Mouse (Mus musculus) heart, embryonic 10.5 days (tissue): Measurements from ENCODE around the gene Pld1. TPM values are rescaled to one million over a fixed set of nuclear protein-coding genes. Genes with fewer than 3 reads are reported as not detected.

Source experiments
- DNase-seq: peaks from one replicate; pipeline ENCODE4 v3.0.0-alpha.2; 2017; ENCODE audit warnings: low spot score
- H3K27ac ChIP-seq: fragments of 300-500 bp; sonication (generic); 2 replicates; pipeline ENCODE4 v1.5.1; 2016; ENCODE audit warnings: mild to moderate bottlenecking
- H3K27me3 ChIP-seq: fragments of 300-500 bp; sonication (generic); 2 replicates; pipeline ENCODE4 v1.6.1; 2016; ENCODE audit warnings: mild to moderate bottlenecking; ENCODE audit not compliant: poor library complexity, insufficient read depth, severe bottlenecking
- H3K36me3 ChIP-seq: fragments of 300-500 bp; sonication (generic); 2 replicates; pipeline ENCODE4 v1.6.1; 2016; ENCODE audit warnings: mild to moderate bottlenecking, moderate library complexity
- H3K4me1 ChIP-seq: fragments of 300-500 bp; sonication (generic); 2 replicates; pipeline ENCODE4 v1.6.1; 2016; ENCODE audit warnings: mild to moderate bottlenecking
- H3K4me3 ChIP-seq: fragments of 300-500 bp; sonication (generic); 2 replicates; pipeline ENCODE4 v1.5.1; 2016; ENCODE audit warnings: mild to moderate bottlenecking, moderate library complexity
- H3K9me3 ChIP-seq: fragments of 300-500 bp; sonication (generic); 2 replicates; pipeline ENCODE4 v1.6.1; 2016; ENCODE audit warnings: mild to moderate bottlenecking, moderate library complexity
- WGBS: fragments of 180-500 bp; shearing (Covaris S2); methylation state at CpG from one replicate; pipeline ENCODE4 v1.1.7; 2016; 5-methylcytosine and 5-hydroxymethylcytosine counted together
- polyA plus RNA-seq: library from polyadenylated mRNA; unstranded; fragments of >200 nt; fragmentation: Nextera tagmentation; extraction: Ambion mirVana; gene quantifications from 2 replicates; pipeline ENCODE4 v1.2.1, GENCODE M21; 2016

Pld1 gene
- polyA plus RNA-seq, 1 experiment from 2014 or later: 5.7 TPM

DNA sequence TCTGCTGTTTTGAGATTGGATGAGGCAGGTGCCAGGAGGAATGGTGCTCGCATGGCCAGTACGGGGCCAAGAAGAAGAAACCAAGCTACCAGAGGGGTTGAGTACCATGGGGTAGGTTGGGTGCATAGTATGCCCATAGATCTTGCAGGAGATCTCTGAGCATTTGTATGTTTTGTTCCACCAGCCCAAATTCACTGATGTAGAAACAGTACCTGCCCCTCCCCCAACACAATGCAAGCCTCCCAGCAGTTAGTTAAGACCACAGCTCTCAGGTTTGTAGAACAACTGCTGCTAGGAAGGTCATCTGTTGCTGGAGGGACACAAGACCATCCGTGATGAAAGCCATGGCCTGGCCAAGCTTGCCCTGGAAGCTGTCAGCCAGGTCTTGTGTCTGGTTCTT, 220.4 kb downstream of the Pld1 start:
- 89% methylated on average over 3 of the region's 3 CpGs for WGBS
- no peaks in the 10 kb centered on the region for H3K36me3 ChIP-seq
- no peak overlapping the region for H3K4me3 ChIP-seq
- H3K27ac ChIP-seq: no peak overlapping the region
- DNase-seq: peak; percentile 66
- H3K27me3 ChIP-seq: no peaks in the 10 kb centered on the region
- no peaks in the 10 kb centered on the region for H3K4me1 ChIP-seq
- H3K9me3 ChIP-seq: no peaks in the 10 kb centered on the region

DNA sequence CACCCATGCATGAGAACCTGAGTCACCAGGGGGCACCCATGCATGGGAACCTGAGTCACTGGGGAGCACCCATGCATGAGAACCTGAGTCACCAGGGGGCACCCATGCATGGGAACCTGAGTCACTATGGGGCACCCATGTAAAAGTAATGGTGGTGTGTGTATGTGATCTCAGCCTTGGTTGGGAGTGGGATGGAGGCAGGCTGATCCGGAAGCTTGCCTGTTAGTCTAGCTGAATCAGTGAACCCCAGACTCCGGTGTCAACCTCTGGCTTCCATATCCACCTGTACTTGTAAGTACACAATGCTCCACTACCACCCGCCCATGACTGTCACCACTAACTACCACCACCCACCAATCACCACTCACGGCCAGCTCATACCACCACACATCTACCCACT, 223.9 kb downstream of the Pld1 start:
- no peak overlapping the region for H3K27ac ChIP-seq
- no peaks in the 10 kb centered on the region for H3K4me1 ChIP-seq
- no peak overlapping the region for H3K4me3 ChIP-seq
- no peaks in the 10 kb centered on the region for H3K27me3 ChIP-seq
- WGBS: 89% methylated on average over 4 of the region's 4 CpGs
- no peaks in the 10 kb centered on the region for H3K36me3 ChIP-seq
- DNase-seq: peak; percentile 64
- no peaks in the 10 kb centered on the region for H3K9me3 ChIP-seq

GRCm38 (mm10) chr3:28164678-28165077, 226.2 kb downstream of the Pld1 start:
- H3K4me1 ChIP-seq: no peaks in the 10 kb centered on the region
- H3K27ac ChIP-seq: no peak overlapping the region
- H3K4me3 ChIP-seq: no peak overlapping the region
- H3K27me3 ChIP-seq: no peaks in the 10 kb centered on the region
- H3K9me3 ChIP-seq: no peaks in the 10 kb centered on the region
- DNase-seq: no peak
- WGBS: 29% methylated on average over 1 of the region's 1 CpGs
- no peaks in the 10 kb centered on the region for H3K36me3 ChIP-seq

DNA sequence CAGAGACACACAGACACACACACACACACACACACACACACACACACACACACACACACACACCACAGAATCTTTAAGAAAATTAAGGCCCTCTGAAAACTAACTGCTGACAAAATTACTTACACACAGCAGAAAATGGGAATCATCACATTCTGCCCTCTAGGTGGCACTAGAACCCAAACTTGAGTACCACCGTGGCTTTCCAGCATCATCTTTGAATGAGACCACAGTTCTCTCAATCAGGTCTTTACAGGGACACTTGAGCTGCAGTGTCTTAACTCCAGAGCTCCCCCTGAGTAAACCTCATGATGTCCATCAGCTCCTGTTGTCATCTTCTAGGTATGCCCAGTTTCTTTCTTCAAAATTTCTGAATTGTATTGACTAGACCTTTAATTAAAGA, 227.1 kb downstream of the Pld1 start:
- no peaks in the 10 kb centered on the region for H3K36me3 ChIP-seq
- no peak overlapping the region for H3K4me3 ChIP-seq
- no peaks in the 10 kb centered on the region; the same call in 1 of the 2 replicates for H3K4me1 ChIP-seq
- H3K27me3 ChIP-seq: no peaks in the 10 kb centered on the region
- H3K27ac ChIP-seq: no peak overlapping the region
- no peaks in the 10 kb centered on the region for H3K9me3 ChIP-seq
- WGBS: 0% methylated on average over 1 of the region's 1 CpGs
- DNase-seq: peak; percentile 75

GRCm38 (mm10) chr3:28167796-28168505, 229.5 kb downstream of the Pld1 start:
- H3K27me3 ChIP-seq: no peaks in the 10 kb centered on the region
- H3K4me1 ChIP-seq: peaks cover 3% of the 10 kb centered on the region; the same call in 1 of the 2 replicates
- peak; percentile 46 for DNase-seq
- H3K27ac ChIP-seq: no peak overlapping the region
- H3K36me3 ChIP-seq: no peaks in the 10 kb centered on the region
- H3K9me3 ChIP-seq: no peaks in the 10 kb centered on the region
- H3K4me3 ChIP-seq: no peak overlapping the region
- 76% methylated on average over 6 of the region's 6 CpGs for WGBS

DNA sequence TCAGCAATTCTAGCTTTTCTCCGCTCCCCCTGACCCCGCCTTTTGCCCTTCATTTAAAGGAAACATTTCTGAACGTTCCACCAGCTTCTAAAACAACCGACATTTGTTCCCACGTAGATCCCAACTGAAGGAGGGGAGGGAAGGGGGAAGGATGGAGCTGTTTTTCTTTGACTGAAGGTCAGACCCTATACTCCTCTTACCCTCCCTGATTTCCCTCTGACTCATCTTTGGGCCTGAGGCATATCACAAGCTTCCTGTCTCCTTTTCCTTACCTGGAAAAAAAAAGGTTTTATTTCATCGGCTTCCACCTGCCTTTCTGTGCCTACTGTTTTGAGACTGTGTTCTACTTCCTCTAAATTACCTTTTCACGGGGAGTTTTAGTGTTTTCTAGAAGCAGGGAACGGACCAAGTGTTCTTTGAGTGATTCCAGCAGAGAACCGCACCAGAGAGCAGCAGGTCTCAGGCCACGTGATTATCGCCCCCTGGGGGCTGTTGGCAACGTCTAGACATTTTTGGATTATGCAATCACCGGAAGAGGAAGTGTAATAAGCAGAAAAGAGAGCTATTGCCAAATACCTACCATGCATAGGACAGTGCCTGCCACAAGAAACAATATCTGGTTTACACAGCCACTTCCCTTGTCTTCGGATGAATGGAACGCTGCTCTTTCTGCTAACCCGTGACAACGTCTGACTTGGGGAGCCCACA, 232.6 kb downstream of the Pld1 start:
- H3K4me1 ChIP-seq: peaks cover 7% of the 10 kb centered on the region; the same call in 1 of the 2 replicates
- H3K4me3 ChIP-seq: no peak overlapping the region
- H3K9me3 ChIP-seq: no peaks in the 10 kb centered on the region
- no peak for DNase-seq
- 41% methylated on average over 17 of the region's 17 CpGs for WGBS
- no peak overlapping the region for H3K27ac ChIP-seq
- no peaks in the 10 kb centered on the region for H3K27me3 ChIP-seq
- H3K36me3 ChIP-seq: no peaks in the 10 kb centered on the region

DNA sequence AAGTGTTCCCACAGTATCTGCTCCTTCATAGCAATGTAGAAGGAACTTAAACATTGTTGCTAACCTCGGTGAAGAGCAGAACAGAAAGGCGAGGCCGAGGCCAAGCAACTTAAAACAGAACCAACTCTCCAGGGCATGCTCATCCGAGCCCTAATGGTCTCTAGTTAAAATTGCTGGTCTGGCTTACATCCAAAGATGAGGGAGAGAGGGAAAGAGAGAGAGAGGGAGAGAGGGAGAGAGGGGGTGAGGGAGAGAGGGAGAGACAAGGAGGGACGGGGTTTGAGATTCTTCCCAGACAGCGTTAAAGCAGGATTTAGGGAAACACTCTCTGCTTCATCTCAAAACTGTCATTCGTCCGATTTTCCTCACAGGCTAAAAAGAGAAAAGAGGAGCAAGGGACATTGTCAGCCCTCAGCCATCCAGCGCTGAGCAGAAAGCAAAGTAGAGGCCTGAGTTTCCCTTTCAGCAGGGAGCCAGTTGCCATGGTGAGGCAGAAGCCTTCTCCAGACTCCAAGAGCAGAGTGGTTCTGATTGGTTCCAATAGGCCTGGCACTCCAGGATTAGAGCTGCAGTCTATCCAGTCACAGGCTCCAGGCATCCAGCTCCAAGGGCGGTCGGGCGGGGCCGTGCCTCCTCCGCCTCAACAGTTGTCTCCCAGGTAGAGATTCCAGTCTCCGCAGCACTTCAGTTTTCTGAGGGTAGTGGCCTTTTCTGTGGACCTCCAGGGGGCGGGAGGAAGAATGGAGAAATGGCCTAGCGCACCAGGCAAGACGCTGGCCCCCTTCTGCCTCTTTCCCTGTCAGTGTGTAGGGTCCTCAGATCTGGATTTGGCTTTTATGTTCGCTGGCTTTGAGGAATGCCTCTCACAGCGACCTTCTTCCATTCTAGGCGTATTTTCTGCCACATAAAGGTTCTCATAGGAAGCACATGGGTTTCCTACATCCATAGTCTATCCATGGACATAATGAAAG, 237.8 kb downstream of the Pld1 start:
- Histone ChIP-seq H3K27ac (no peak overlapping the region), H3K4me1 (peaks cover 12% of the 10 kb centered on the region; the same call in 1 of the 2 replicates), H3K9me3 (no peaks in the 10 kb centered on the region), H3K36me3 (no peaks in the 10 kb centered on the region), H3K4me3 (peak overlapping the region; percentile 27), H3K27me3 (0 out of 2 replicates have a peak, but pooled peaks cover 3% of the 10 kb centered on the region)
- WGBS: 13% methylated on average over 21 of the region's 21 CpGs
- DNase-seq: no peak

GRCm38 (mm10) chr3:28178333-28178732, 239.8 kb downstream of the Pld1 start:
- DNase-seq: no peak
- 76% methylated on average over 6 of the region's 6 CpGs for WGBS
- Histone ChIP-seq H3K27ac (no peak overlapping the region), H3K4me3 (no peak overlapping the region), H3K27me3 (0 out of 2 replicates have a peak, but pooled peaks cover 3% of the 10 kb centered on the region), H3K36me3 (no peaks in the 10 kb centered on the region), H3K4me1 (peaks cover 9% of the 10 kb centered on the region; the same call in 1 of the 2 replicates), H3K9me3 (no peaks in the 10 kb centered on the region)

Other genes with a start within 250 kb of the Pld1 start
- 21.9 and 26.0 TPM in 2 replicates for gene Fndc3b, start 227.4 kb upstream of the Pld1 start, polyA plus RNA-seq
- gene Tmem212, start 42.3 kb upstream of the Pld1 start, polyA plus RNA-seq: not detected in 2 replicates